In the genomic region with DNA sequence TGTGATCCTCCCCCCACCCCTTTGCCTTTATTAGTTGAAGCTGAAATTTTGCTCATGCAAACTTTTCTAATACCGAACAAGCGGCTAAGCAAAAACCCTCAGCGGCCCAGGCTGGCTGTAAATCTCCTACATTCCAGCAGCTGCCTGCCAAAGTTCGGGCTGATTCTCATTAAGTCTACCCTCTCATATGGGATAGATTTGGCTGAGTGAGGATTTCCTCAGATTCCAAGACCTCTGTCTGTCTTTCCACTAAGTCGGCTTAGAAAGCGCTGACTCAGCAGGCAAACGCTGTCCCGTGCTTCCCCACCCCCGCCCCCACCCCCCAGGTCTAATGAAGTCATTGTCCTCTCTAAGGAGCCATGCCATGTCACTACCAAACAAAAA, we compare ENCODE assay signal across 8 mouse cellular contexts. TPM values are rescaled to one million over a fixed set of nuclear protein-coding genes. Genes with fewer than 3 reads are reported as not detected.
DNase-seq lines count a peak whose midpoint lies in the region; ATAC-seq and TF ChIP-seq lines count a peak whose summit lies in the region.

No protein-coding gene starts in this region.

- no peak overlapping the region for H3K9ac ChIP-seq in midbrain, postnatal 0 days (replicated peaks; ENCODE audit: low read length, poor library complexity, severe bottlenecking)

- no peak for TF ChIP-seq POLR2A in embryonic fibroblast, embryonic 13.5 days (IDR thresholded peaks at IDR 0.05; ENCODE audit: low read depth, low read length)

- H3K36me3 ChIP-seq in midbrain, postnatal 0 days (ENCODE audit: insufficient read depth, low read length), result no peaks in the 10 kb centered on the region

- ATAC-seq in midbrain, postnatal 0 days (ENCODE audit: low FRiP score), result no peak

- 15% methylated on average over 9 of the region's 9 CpGs for WGBS in midbrain, postnatal 0 days

- DNase-seq in testis, postnatal 10 days (ENCODE audit: low spot score), result peak; percentile 47
- DNase-seq in testis, postnatal 14 days (ENCODE audit: low spot score), result no peak
- peak; percentile 43 for DNase-seq in kidney, adult 18-20 months
- DNase-seq in midbrain, postnatal 0 days (ENCODE audit: low spot score), result peak; percentile 16
- DNase-seq in left cerebral cortex, adult 2 months (ENCODE audit: extremely low spot score in 1 of 2, low spot score in 2 of 2), result no peak
- DNase-seq in thymus, adult 18-20 months, result no peak
- no peak for DNase-seq in layer of hippocampus, postnatal 36 days

- H3K4me2 ChIP-seq in midbrain, postnatal 0 days (ENCODE audit: low read depth, low read length, poor library complexity, severe bottlenecking), result no peak overlapping the region

- peaks cover 3% of the 10 kb centered on the region for H3K4me1 ChIP-seq in embryonic fibroblast, embryonic 13.5 days (ENCODE audit: control insufficient read depth, insufficient read depth, low read length)
- no peaks in the 10 kb centered on the region for H3K4me1 ChIP-seq in midbrain, postnatal 0 days (ENCODE audit: insufficient read depth, low read length)

- TF ChIP-seq CTCF in embryonic fibroblast, embryonic 13.5 days (IDR thresholded peaks at IDR 0.05; ENCODE audit: borderline replicate concordance, insufficient read depth, low read length), result no peak
- no peak for TF ChIP-seq CTCF in midbrain, postnatal 0 days (IDR thresholded peaks at IDR 0.05)
- no peak for TF ChIP-seq CTCF in left cerebral cortex, adult 2 months (IDR thresholded peaks at IDR 0.05)

- intact Hi-C loops in left cerebral cortex, adult 2 months (cut with DNase I), result no loop called here

- no peaks in the 10 kb centered on the region for H3K9me3 ChIP-seq in midbrain, postnatal 0 days (ENCODE audit: low read length)

- H3K27ac ChIP-seq in embryonic fibroblast, embryonic 13.5 days (ENCODE audit: insufficient read depth, low read length), result peak overlapping the region; percentile 92
- no peak overlapping the region for H3K27ac ChIP-seq in midbrain, postnatal 0 days (ENCODE audit: low read depth, low read length)
- H3K27ac ChIP-seq in left cerebral cortex, adult 2 months, result no peak overlapping the region

- H3K4me3 ChIP-seq in embryonic fibroblast, embryonic 13.5 days (ENCODE audit: insufficient read depth, low read length), result no peak overlapping the region
- no peak overlapping the region for H3K4me3 ChIP-seq in midbrain, postnatal 0 days (ENCODE audit: low read depth, low read length)
- no peak overlapping the region for H3K4me3 ChIP-seq in left cerebral cortex, adult 2 months

- no peaks in the 10 kb centered on the region for H3K27me3 ChIP-seq in midbrain, postnatal 0 days (ENCODE audit: insufficient read depth, low read length)

RNA-seq across cellular contexts. Expression of gene Sgk1, which starts 55.2 kb away (rescaled TPM):
- polyA plus RNA-seq in embryonic fibroblast, embryonic 13.5 days (2011; ENCODE audit: insufficient read length, low read depth, missing spikeins), result 122 and 205 TPM in 2 replicates
- 65.4 and 92.2 TPM in 2 replicates for total RNA-seq in midbrain, postnatal 0 days (2014; rRNA removed)
- polyA plus RNA-seq in midbrain, postnatal 0 days (2015; fragmentation: Nextera tagmentation; extraction: Ambion mirVana), result 46.6 and 48.9 TPM in 2 replicates
- 100 to 1,000 TPM; 104 to 135 TPM for total RNA-seq in left cerebral cortex, adult 2 months (2021)
- total RNA-seq in layer of hippocampus, postnatal 36 days (2021), result 100 to 1,000 TPM; 120 to 147 TPM

Comparison
In these comparisons a context has a peak if more than half of its experiments do, and no peak if none do; other contexts are left out.
1. DNase-seq: peak in testis, postnatal 10 days (single experiment), kidney, adult 18-20 months (single experiment) and midbrain, postnatal 0 days (single experiment); none in testis, postnatal 14 days (single experiment), left cerebral cortex, adult 2 months (0 of 2), thymus, adult 18-20 months (0 of 2) and layer of hippocampus, postnatal 36 days (0 of 2).